Mouse (Mus musculus) right cerebral cortex, adult 2 months (tissue): ENCODE measurements around the gene Dctpp1.

Source experiments
- DNase-seq, 2 experiments: peaks; one replicate each; pipeline ENCODE4 v3.0.0; 2021 to 2022; ENCODE audit warnings: low spot score in 2 of 2

Dctpp1 gene

GRCm38 (mm10) chr7:127231826-127232621 lies 28.5 kb downstream of the Dctpp1 start:
- DNase-seq: no peak

- no peak for DNase-seq
Measured at GRCm38 (mm10) chr7:127231376-127231775, 29.1 kb downstream of the Dctpp1 start.

- DNase-seq: peak; percentile 87 to 89
Measured at GRCm38 (mm10) chr7:127228615-127229303, 31.8 kb downstream of the Dctpp1 start.

GRCm38 (mm10) chr7:127225147-127225995 lies 35.1 kb downstream of the Dctpp1 start:
- DNase-seq: no peak

GRCm38 (mm10) chr7:127224616-127225015 lies 35.9 kb downstream of the Dctpp1 start:
- DNase-seq: no peak

- DNase-seq: no peak
Measured at GRCm38 (mm10) chr7:127223515-127224478, 36.7 kb downstream of the Dctpp1 start.

GRCm38 (mm10) chr7:127223106-127223505 lies 37.4 kb downstream of the Dctpp1 start:
- no peak for DNase-seq

GRCm38 (mm10) chr7:127220440-127220839 lies 40.1 kb downstream of the Dctpp1 start:
- DNase-seq: no peak

GRCm38 (mm10) chr7:127218670-127219069 lies 41.8 kb downstream of the Dctpp1 start:
- DNase-seq: no peak

GRCm38 (mm10) chr7:127217901-127218642 lies 42.4 kb downstream of the Dctpp1 start:
- DNase-seq: no peak

- DNase-seq: no peak
Measured at GRCm38 (mm10) chr7:127217475-127217874, 43.0 kb downstream of the Dctpp1 start.

- DNase-seq: no peak
Measured at GRCm38 (mm10) chr7:127216307-127216706, 44.2 kb downstream of the Dctpp1 start.

- DNase-seq: peak; percentile 47 to 57
Measured at GRCm38 (mm10) chr7:127214981-127215871, 45.3 kb downstream of the Dctpp1 start.

GRCm38 (mm10) chr7:127214521-127214920 lies 46.0 kb downstream of the Dctpp1 start:
- DNase-seq: no peak

GRCm38 (mm10) chr7:127213930-127214329 lies 46.6 kb downstream of the Dctpp1 start:
- DNase-seq: no peak

GRCm38 (mm10) chr7:127213485-127213884 lies 47.0 kb downstream of the Dctpp1 start:
- no peak for DNase-seq

GRCm38 (mm10) chr7:127212432-127213250 lies 47.9 kb downstream of the Dctpp1 start:
- DNase-seq: no peak

GRCm38 (mm10) chr7:127211014-127211745 lies 49.3 kb downstream of the Dctpp1 start:
- no peak for DNase-seq
